Mouse (Mus musculus) brain, embryonic 14.5 days (tissue): ENCODE data around the gene B430306N03Rik. TPM values are rescaled to one million over a fixed set of nuclear protein-coding genes. Genes with fewer than 3 reads are reported as not detected.
A peak's percentile ranks its signal among the peaks of the same experiment; 100 is the strongest.

ENCODE experiments used
- DNase-seq: peaks from one replicate; pipeline ENCODE4 v3.0.0-alpha.2; 2011; ENCODE audit warnings: low read depth
- CTCF ChIP-seq: fragments of 200-500 bp; IDR thresholded peaks from 2 replicates; pipeline ENCODE4 v1.5.1; 2012; ENCODE audit warnings: inconsistent platforms, mild to moderate bottlenecking, moderate library complexity, borderline replicate concordance; ENCODE audit not compliant: insufficient read depth, insufficient read length; ENCODE audit errors: extremely low read depth
- POLR2A ChIP-seq: fragments of 200-500 bp; IDR thresholded peaks from 2 replicates; pipeline ENCODE4 v1.6.1; 2012; ENCODE audit warnings: mild to moderate bottlenecking, inconsistent platforms, borderline replicate concordance; ENCODE audit not compliant: poor library complexity, insufficient read depth, insufficient read length, severe bottlenecking; ENCODE audit errors: extremely low read depth
- polyA plus RNA-seq: library from polyadenylated mRNA; depleted of rRNA; stranded (reverse); fragments of >200 nt; gene quantifications from 2 replicates; pipeline ENCODE4 v1.2.3, GENCODE M21; 2012

B430306N03Rik gene
- polyA plus RNA-seq, 1 experiment = 0.26 TPM

GRCm38 (mm10) chr17:48281739-48282085 lies 34.2 kb upstream of the B430306N03Rik start:
- DNase-seq = peak; percentile 85
- peak; percentile 34; the same call in 1 of the 2 replicates for TF ChIP-seq POLR2A
- TF ChIP-seq CTCF = no peak

DNA sequence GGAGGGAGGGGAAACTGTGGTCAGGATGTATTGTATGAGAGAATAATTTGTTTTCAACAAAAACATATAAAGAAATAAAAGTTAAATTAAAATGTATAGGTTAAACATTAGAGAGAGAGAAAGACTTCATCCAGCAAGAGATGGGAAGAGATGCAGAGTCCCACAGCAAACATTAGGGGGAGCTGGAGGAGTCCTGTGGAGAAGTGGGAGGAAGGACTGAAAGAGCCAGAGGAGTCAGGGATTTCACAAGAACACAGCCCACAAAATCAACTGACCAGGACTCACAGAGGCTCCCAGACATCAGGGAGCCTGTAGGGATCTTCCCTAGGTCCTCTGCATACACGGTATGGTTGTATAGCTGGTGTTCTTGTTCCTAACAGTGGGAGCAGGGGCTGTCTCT lies 29.2 kb upstream of the B430306N03Rik start:
- TF ChIP-seq POLR2A = no peak
- TF ChIP-seq CTCF = peak; percentile 20; the same call in 1 of the 2 replicates
- DNase-seq = no peak

DNA sequence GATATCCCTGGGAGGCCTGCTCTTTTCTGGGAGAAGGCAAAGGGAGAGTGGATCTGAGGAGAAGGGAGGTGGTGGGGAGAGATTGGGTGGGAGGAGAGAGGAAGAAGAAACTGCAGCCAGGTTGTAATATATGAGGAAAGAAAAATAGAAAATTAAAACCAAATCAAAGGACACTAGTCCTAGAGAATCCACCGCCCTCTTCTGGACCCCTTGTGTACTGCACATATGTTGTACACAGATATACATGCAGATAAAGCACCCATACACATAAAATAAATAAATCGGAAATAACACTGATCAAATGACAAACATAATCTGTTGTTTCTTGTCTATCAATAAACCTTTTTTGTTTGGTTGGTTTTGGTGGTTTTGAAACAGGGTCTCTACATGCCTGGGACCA lies 28.7 kb upstream of the B430306N03Rik start:
- no peak for TF ChIP-seq POLR2A
- TF ChIP-seq CTCF = no peak
- no peak for DNase-seq

- no peak for DNase-seq
- no peak for TF ChIP-seq POLR2A
- no peak for TF ChIP-seq CTCF
Measured at GRCm38 (mm10) chr17:48293500-48294194, 22.3 kb upstream of the B430306N03Rik start.

GRCm38 (mm10) chr17:48299203-48299602 lies 16.7 kb upstream of the B430306N03Rik start, which contains the start of gene Treml2:
Gene Treml2 (plus strand): TSS chr17:48299498.
- TF ChIP-seq POLR2A (no peak), CTCF (no peak)
- no peak for DNase-seq

- TF ChIP-seq POLR2A = no peak
- no peak for TF ChIP-seq CTCF
Measured at GRCm38 (mm10) chr17:48299756-48300155, 16.2 kb upstream of the B430306N03Rik start.

DNA sequence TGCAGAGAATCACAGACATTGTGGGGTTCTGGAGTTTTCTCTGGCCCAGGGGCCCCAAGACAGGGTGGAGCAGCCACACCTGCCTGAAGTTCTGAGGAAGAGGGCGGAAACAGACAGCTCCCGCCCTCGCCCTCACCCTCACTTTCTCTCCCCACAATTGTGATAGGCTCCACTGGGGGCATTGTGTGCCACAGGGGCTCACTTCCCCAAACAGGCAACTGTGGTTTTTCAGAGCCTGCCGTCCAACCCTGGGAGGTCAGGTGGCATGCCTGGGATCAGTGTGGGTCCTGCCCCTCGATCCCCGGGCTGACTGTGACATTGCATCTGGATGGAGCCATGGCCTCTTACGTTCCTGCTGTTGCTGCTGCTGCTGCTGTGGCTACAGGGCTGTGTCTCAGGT lies 15.7 kb upstream of the B430306N03Rik start:
- DNase-seq = no peak
- TF ChIP-seq POLR2A = no peak
- no peak for TF ChIP-seq CTCF

More at GRCm38 (mm10) chr17:48299756-48300155, 16.2 kb upstream of the B430306N03Rik start:
- no peak for DNase-seq

DNA sequence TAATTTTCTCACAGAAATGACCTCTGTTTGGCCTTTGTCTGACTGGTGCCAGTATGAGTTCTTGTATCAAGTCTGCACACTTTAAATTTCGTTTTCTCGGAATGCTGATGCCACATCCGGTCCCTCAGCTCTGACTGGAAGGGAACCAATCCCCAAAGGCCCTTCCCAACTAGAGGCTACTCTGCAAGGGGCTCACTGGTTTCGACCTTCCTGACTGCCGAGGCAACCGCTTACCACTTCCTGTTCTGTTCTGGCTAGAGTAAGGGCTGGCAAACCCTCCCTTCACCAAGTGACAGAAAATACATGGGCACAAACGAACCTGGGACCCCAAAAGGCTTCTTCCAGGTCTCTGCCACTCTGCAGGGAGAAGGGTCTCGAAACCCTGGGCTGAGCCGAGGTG lies 15.1 kb upstream of the B430306N03Rik start:
- no peak for DNase-seq
- TF ChIP-seq POLR2A = no peak
- no peak for TF ChIP-seq CTCF

GRCm38 (mm10) chr17:48301792-48302191 lies 14.1 kb upstream of the B430306N03Rik start:
- no peak for TF ChIP-seq POLR2A
- no peak for TF ChIP-seq CTCF
- no peak for DNase-seq

DNA sequence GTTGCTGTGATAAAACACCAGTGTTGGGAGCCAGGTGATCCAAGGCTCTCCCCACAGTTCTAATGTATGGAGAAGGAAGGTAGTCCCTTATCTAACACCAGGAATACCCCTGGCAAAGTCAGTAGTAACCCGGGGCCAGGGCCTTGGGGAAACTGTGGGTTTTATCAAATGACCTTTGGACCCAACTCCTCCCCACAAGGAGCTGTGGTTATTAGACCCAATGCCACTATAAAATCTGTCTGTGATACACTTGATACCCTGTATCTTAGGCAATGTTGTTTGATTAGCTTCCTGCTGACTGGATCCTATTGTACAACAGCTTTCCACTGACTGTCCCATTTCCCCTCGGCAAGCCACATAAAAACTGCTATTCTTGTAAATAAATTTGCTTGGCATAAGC lies 3.8 kb upstream of the B430306N03Rik start:
- DNase-seq = no peak
- no peak for TF ChIP-seq CTCF

GRCm38 (mm10) chr17:48318686-48319085 lies 2.7 kb downstream of the B430306N03Rik start:
- DNase-seq = no peak
- no peak for TF ChIP-seq POLR2A
- no peak for TF ChIP-seq CTCF

DNA sequence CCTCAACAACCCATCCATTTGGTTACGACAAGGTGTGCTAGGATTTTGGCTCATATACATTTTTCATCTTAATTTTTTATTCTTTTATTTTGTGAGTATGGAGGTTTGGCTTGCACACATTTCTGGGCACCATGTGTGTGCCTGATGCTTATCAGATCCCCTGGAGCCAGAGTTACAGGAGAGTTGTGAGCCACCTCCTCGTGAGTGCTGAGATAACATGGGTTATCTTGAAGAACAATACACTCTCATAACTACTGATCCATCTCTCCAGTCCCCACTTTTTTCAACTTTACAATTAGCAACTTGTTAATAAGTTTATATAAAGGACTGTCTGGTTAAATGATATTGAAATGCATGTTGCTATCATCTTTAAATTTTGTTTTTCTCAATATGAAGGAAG lies 5.3 kb downstream of the B430306N03Rik start:
- DNase-seq = no peak
- TF ChIP-seq POLR2A (no peak), CTCF (no peak)
